Mouse (Mus musculus) gastrocnemius, adult 18-20 months (tissue): Measurements from ENCODE around the gene Adamts18. TPM values are rescaled to one million over a fixed set of nuclear protein-coding genes. Genes with fewer than 3 reads are reported as not detected.

Source experiments
- DNase-seq: peaks from one replicate; pipeline ENCODE4 v3.0.0; 2021; ENCODE audit warnings: low spot score
- total RNA-seq, 2 experiments: library from RNA; stranded (reverse); gene quantifications; 2 replicates each; pipeline ENCODE4 v1.2.3; 2021

The Adamts18 gene
- total RNA-seq, 2 experiments from 2014 or later, result not detected

GRCm38 (mm10) chr8:113665951-113666350, 182.6 kb downstream of the Adamts18 start:
- DNase-seq, result no peak

GRCm38 (mm10) chr8:113665036-113665435, 183.5 kb downstream of the Adamts18 start:
- DNase-seq, result no peak

- peak; percentile 59 for DNase-seq
Measured at GRCm38 (mm10) chr8:113664544-113664943, 184.0 kb downstream of the Adamts18 start.

- DNase-seq, result no peak
Measured at GRCm38 (mm10) chr8:113660128-113660527, 188.4 kb downstream of the Adamts18 start.

GRCm38 (mm10) chr8:113656681-113657298, 191.7 kb downstream of the Adamts18 start:
- no peak for DNase-seq

- no peak for DNase-seq
Measured at GRCm38 (mm10) chr8:113656154-113656553, 192.4 kb downstream of the Adamts18 start.

GRCm38 (mm10) chr8:113653151-113653550, 195.4 kb downstream of the Adamts18 start:
- no peak for DNase-seq

- no peak for DNase-seq
Measured at GRCm38 (mm10) chr8:113652450-113652849, 196.1 kb downstream of the Adamts18 start.

Other genes with a start within 250 kb of the Adamts18 start
- 1 to 10 TPM; 3.1 to 3.2 TPM for gene Mon1b, start 213.2 kb downstream of the Adamts18 start, total RNA-seq
- not detected for gene Syce1l, start 205.5 kb downstream of the Adamts18 start, total RNA-seq